Mouse (Mus musculus) heart, embryonic 10.5 days (tissue): ENCODE measurements around the gene Rps3. TPM values are rescaled to one million over a fixed set of nuclear protein-coding genes. Genes with fewer than 3 reads are reported as not detected.

Experiments
- DNase-seq: peaks from one replicate; pipeline ENCODE4 v3.0.0-alpha.2; 2017; ENCODE audit warnings: low spot score
- H3K27ac ChIP-seq: fragments of 300-500 bp; sonication (generic); 2 replicates; pipeline ENCODE4 v1.5.1; 2016; ENCODE audit warnings: mild to moderate bottlenecking
- H3K27me3 ChIP-seq: fragments of 300-500 bp; sonication (generic); 2 replicates; pipeline ENCODE4 v1.6.1; 2016; ENCODE audit warnings: mild to moderate bottlenecking; ENCODE audit not compliant: poor library complexity, insufficient read depth, severe bottlenecking
- H3K36me3 ChIP-seq: fragments of 300-500 bp; sonication (generic); 2 replicates; pipeline ENCODE4 v1.6.1; 2016; ENCODE audit warnings: mild to moderate bottlenecking, moderate library complexity
- H3K4me1 ChIP-seq: fragments of 300-500 bp; sonication (generic); 2 replicates; pipeline ENCODE4 v1.6.1; 2016; ENCODE audit warnings: mild to moderate bottlenecking
- H3K4me3 ChIP-seq: fragments of 300-500 bp; sonication (generic); 2 replicates; pipeline ENCODE4 v1.5.1; 2016; ENCODE audit warnings: mild to moderate bottlenecking, moderate library complexity
- H3K9me3 ChIP-seq: fragments of 300-500 bp; sonication (generic); 2 replicates; pipeline ENCODE4 v1.6.1; 2016; ENCODE audit warnings: mild to moderate bottlenecking, moderate library complexity
- WGBS: fragments of 180-500 bp; shearing (Covaris S2); methylation state at CpG from one replicate; pipeline ENCODE4 v1.1.7; 2016; 5-methylcytosine and 5-hydroxymethylcytosine counted together
- polyA plus RNA-seq: library from polyadenylated mRNA; unstranded; fragments of >200 nt; fragmentation: Nextera tagmentation; extraction: Ambion mirVana; gene quantifications from 2 replicates; pipeline ENCODE4 v1.2.1, GENCODE M21; 2016

Gene Rps3
- polyA plus RNA-seq, 1 experiment from 2014 or later = 596 TPM

DNA sequence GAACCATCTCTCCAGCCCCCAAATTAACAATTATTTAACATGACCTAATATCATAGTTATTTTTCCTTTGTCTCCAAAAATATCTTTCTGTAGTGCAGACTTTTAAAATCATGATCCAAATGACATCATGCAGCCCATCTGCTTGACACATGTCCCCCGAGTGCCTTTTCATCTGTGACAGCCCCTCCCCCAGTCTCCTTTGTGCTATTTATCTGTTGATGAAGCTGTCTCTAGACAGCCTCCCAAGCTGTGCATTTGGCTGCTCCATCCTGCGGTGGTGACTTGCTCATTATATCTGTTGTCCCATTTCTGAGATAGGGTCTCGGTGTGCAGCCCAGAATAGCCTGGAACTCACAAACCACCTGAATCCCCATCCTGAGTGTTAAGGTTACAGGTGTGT lies 33.8 kb downstream of the Rps3 start:
- no peaks in the 10 kb centered on the region for H3K9me3 ChIP-seq
- H3K4me1 ChIP-seq = peaks cover 30% of the 10 kb centered on the region
- peaks cover 15% of the 10 kb centered on the region for H3K36me3 ChIP-seq
- no peaks in the 10 kb centered on the region for H3K27me3 ChIP-seq
- no peak overlapping the region for H3K27ac ChIP-seq
- WGBS = 54% methylated on average over 3 of the region's 3 CpGs
- DNase-seq = no peak
- H3K4me3 ChIP-seq = no peak overlapping the region

DNA sequence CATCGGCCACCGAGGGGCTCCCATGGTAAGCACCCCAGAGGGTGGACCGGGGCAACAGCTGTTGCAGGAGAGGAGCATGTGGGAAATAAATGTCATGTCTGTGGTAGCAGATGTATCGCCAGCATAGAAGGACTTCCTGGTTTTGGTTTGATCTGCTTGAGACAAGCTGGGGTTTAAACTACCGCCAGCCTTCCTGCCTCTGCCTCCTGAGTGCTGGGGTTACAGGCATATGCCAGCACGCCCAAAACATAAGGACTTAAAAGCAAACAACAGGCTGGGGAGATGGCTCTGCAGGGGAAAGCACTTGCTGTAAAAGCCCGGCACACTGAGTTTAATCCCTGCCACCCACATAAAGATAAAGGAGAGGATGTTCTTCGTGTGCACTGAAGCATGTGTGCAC lies 34.5 kb downstream of the Rps3 start:
- Histone ChIP-seq H3K4me1 (peaks cover 30% of the 10 kb centered on the region), H3K4me3 (no peak overlapping the region), H3K9me3 (no peaks in the 10 kb centered on the region), H3K36me3 (peaks cover 22% of the 10 kb centered on the region), H3K27ac (no peak overlapping the region), H3K27me3 (no peaks in the 10 kb centered on the region)
- WGBS = 70% methylated on average over 8 of the region's 8 CpGs
- no peak for DNase-seq

DNA sequence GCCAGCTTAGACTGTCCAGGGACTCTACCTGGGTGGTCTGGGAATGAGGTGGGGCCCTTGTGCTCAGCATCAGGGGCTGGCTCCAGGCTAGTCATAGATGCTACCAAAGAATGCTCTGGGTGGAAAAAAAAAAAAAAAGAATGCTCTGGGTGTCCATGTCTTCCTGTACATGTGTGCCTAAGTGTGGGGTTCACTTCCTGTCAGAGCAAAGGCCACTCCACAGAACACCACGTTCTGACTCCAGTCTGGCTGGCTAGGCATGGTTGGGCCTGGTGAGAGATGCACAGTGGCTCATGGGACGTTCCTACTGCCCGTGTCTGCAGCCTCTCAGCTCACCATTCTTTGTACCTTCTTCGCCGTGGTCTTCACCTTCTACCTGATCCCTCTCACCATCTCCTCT lies 34.9 kb downstream of the Rps3 start:
- Histone ChIP-seq H3K36me3 (peaks cover 21% of the 10 kb centered on the region; the same call in 1 of the 2 replicates), H3K27me3 (no peaks in the 10 kb centered on the region), H3K9me3 (no peaks in the 10 kb centered on the region), H3K4me1 (peaks cover 28% of the 10 kb centered on the region), H3K27ac (no peak overlapping the region), H3K4me3 (no peak overlapping the region)
- whole genome bisulfite sequencing = 82% methylated on average over 5 of the region's 5 CpGs
- no peak for DNase-seq

DNA sequence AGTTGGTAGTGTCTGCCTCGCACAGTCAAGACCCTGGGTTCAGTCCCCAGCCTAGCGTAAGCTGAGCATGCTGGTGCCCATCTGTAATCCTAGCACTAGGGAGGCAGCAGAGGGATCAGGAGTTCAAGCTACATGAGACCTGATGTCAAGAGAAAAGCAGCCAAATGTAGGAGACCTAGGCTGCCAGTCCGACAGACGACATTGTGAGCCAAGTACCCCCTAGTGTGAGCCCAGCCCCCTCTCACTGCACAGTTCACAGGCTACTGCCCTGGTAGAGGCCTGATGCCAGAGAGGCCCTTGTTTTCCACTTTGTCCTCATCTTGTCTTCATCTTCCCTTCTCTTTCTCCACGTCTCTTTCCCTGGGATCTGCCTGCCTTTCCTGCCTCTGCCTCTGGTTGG lies 36.2 kb downstream of the Rps3 start:
- no peak for DNase-seq
- Histone ChIP-seq H3K9me3 (no peaks in the 10 kb centered on the region), H3K27me3 (no peaks in the 10 kb centered on the region), H3K4me1 (peaks cover 26% of the 10 kb centered on the region), H3K27ac (no peak overlapping the region), H3K4me3 (no peak overlapping the region), H3K36me3 (peaks cover 13% of the 10 kb centered on the region; the same call in 1 of the 2 replicates)
- 68% methylated on average over 5 of the region's 5 CpGs for WGBS

DNA sequence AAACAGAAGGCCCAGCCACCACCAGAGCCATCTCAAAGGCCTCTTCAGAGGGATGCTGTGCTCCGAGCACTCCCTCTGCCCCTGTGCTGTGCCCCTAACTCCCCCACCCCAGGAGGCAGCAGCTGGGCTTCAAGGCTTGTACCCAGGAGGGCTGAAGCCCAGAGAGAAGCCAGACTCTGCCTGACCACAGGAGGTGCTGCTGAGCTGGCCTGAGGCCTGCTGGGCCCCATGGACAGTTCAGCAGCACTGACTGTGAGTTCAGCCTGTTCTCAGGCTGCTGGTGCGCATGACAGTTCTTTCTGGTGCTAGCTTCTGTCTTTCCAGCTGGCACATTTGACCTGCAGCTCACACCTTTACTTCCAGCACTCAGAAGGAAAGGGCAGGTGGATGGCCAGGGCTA lies 37.7 kb downstream of the Rps3 start:
- DNase-seq = no peak
- peaks cover 39% of the 10 kb centered on the region for H3K4me1 ChIP-seq

DNA sequence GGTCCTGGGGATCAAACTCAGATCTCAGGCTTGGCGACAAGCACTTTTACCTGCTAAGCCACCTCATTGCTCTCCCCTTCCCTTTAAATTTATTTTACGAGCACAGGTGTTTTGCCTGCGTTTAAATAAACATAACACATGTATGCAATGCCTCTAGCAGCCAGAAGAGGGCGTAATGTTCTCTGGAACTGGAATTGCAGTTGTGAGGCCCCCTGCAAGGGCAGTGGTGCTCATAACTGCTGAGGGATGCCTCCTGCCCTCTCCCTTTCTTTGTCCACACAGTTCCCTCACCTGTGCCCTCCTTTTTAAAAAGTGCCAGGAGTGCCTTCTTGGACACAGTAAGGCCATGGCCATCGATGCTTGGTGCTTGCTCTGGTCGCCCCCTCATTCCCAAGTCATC lies 39.5 kb downstream of the Rps3 start:
- no peak overlapping the region for H3K27ac ChIP-seq
- 64% methylated on average over 6 of the region's 6 CpGs for WGBS
- peaks cover 15% of the 10 kb centered on the region for H3K36me3 ChIP-seq
- DNase-seq = no peak
- no peaks in the 10 kb centered on the region for H3K9me3 ChIP-seq
- no peak overlapping the region for H3K4me3 ChIP-seq
- H3K4me1 ChIP-seq = peaks cover 43% of the 10 kb centered on the region
- H3K27me3 ChIP-seq = no peaks in the 10 kb centered on the region

More for the DNA sequence above, 37.7 kb downstream of the Rps3 start:
- 78% methylated on average over 2 of the region's 2 CpGs for WGBS
- Histone ChIP-seq H3K27ac (no peak overlapping the region; the same call in 1 of the 2 replicates), H3K27me3 (no peaks in the 10 kb centered on the region), H3K36me3 (peaks cover 15% of the 10 kb centered on the region), H3K4me3 (no peak overlapping the region), H3K9me3 (no peaks in the 10 kb centered on the region)

DNA sequence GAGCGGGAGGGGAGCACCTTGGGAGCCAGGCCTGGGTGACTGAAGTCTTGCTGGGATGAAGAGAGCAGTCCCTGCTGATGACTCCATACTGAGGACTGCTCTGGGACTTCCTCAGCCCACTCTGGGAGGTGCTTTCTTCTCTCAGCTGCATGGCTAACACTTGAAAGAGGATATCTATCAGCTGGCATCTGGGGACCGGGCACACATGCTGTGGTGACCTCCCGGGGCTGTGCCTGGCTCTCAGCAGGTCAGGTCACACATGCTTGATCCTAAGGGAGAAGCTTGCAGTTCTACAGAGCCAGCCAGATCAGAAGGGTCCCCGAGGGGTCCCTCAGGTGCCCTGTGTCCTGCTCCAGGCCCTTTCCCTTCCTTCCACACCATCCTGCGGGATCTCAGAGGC lies 40.4 kb downstream of the Rps3 start:
- H3K4me1 ChIP-seq = peaks cover 46% of the 10 kb centered on the region
- H3K27ac ChIP-seq = peak overlapping the region; percentile 82
- no peaks in the 10 kb centered on the region for H3K9me3 ChIP-seq
- no peaks in the 10 kb centered on the region for H3K27me3 ChIP-seq
- no peak overlapping the region for H3K4me3 ChIP-seq
- 52% methylated on average over 5 of the region's 5 CpGs for WGBS
- peaks cover 22% of the 10 kb centered on the region for H3K36me3 ChIP-seq
- DNase-seq = no peak

DNA sequence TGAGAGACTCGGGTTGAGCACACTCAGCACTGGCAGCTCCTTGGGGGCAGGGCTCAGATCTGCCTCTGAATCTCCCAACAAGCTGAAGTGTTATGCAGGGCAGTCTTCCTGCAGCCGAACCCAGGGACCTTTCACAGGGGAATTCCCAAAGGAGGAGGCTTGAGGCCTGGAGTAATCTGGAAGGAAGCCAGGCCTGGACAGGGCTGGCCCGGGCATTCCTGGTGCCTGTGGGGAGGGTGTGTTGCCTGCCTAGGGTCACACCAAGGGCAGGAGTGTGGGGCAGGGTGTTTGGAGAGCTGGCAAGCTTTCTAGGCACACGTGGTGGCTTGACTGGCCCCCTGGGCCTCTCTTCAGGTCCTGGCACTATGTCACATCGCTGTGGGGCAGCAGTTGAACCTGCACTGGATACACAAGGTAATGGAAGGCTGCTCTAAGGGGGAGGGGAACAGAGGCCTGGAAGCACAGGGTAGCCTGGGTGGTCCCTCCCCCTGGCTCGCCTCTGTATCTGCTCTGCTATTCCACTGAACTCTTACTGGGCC lies 41.9 kb downstream of the Rps3 start:
- H3K27me3 ChIP-seq = no peaks in the 10 kb centered on the region
- H3K9me3 ChIP-seq = no peaks in the 10 kb centered on the region
- H3K27ac ChIP-seq = peak overlapping the region; percentile 82
- H3K4me1 ChIP-seq = peaks cover 55% of the 10 kb centered on the region
- 13% methylated on average over 6 of the region's 6 CpGs for WGBS
- H3K4me3 ChIP-seq = peak overlapping the region; percentile 25
- DNase-seq = peak; percentile 86
- H3K36me3 ChIP-seq = peaks cover 23% of the 10 kb centered on the region

DNA sequence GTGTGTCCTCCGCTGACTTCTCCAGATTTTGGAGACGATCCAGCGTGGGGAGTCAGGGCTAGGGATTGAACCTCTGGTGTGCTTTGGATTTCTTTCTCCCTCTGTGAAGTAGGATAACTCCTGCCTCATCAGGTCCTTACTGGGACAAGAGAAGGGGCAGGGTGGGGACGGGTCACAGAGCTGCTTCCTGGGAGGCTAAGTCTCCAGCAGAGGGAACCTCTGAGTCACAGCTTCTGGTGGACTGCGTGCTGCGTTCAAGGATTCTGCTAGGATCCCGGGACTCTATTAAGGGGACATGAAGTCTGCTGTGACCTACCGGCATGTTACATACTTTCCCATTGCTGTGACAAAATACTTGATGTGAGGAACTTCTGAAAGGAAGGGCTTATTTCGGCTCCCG lies 44.7 kb downstream of the Rps3 start:
- H3K9me3 ChIP-seq = no peaks in the 10 kb centered on the region
- no peaks in the 10 kb centered on the region for H3K27me3 ChIP-seq
- peak overlapping the region; percentile 19 for H3K27ac ChIP-seq
- 69% methylated on average over 10 of the region's 10 CpGs for WGBS
- no peak for DNase-seq
- peaks cover 76% of the 10 kb centered on the region for H3K4me1 ChIP-seq
- no peak overlapping the region for H3K4me3 ChIP-seq
- H3K36me3 ChIP-seq = peaks cover 18% of the 10 kb centered on the region

DNA sequence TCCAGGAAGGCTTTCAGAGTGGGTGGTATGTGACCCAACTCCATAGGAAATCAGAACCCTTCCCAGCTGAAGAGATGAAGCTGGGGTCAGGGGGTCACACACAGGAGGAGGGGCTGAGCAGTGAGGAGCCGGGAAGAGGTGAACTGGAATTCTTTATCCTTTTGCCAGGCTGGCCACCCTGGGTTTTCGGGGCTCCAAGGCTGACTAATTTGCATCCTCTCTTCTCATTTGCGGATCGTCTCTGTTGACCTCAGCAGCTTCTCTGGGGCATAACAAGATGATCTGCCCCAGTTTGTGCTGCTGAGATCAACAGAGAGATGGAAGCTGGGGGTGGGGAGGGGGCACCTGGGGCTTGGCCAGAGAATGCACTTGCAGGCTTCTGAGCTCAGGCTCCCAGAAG lies 47.0 kb downstream of the Rps3 start:
- no peaks in the 10 kb centered on the region for H3K9me3 ChIP-seq
- peaks cover 16% of the 10 kb centered on the region for H3K36me3 ChIP-seq
- H3K27me3 ChIP-seq = no peaks in the 10 kb centered on the region
- peak overlapping the region; percentile 42 for H3K27ac ChIP-seq
- H3K4me1 ChIP-seq = peaks cover 78% of the 10 kb centered on the region
- no peak overlapping the region for H3K4me3 ChIP-seq
- DNase-seq = no peak
- WGBS = 15% methylated on average over 4 of the region's 4 CpGs

DNA sequence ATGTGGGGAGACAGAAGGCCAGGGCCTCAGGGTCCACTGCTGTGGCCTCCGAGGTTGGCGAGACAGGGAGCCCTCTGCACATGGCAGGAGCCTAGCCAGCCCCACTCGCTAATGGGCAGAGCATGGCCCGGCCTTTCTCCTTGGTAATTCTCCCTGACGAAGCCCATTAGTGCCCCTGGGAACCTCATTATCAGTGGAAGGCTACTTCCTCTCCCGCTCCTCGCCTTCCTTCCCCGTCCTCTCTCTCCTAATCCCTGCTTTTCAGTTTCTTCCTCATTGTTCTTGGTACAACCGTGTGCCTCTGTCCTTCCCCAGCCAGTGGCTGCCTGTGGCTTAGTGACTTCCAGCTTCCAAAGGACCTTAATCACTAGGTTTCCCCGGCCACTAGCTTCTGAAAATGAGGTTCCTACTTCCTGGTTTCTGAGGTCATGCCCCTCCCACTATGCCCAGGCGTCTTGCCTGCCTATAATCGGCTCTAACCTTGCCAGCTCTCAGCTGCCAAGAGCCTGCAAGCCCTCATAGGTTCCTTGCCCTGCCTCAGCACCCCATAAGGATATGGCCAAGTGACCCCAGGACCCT lies 48.8 kb downstream of the Rps3 start:
- H3K9me3 ChIP-seq = no peaks in the 10 kb centered on the region
- peaks cover 78% of the 10 kb centered on the region for H3K4me1 ChIP-seq
- H3K4me3 ChIP-seq = no peak overlapping the region
- 35% methylated on average over 12 of the region's 12 CpGs for WGBS
- H3K36me3 ChIP-seq = peaks cover 16% of the 10 kb centered on the region; the same call in 1 of the 2 replicates
- H3K27ac ChIP-seq = peak overlapping the region; percentile 71
- H3K27me3 ChIP-seq = no peaks in the 10 kb centered on the region
- DNase-seq = no peak

DNA sequence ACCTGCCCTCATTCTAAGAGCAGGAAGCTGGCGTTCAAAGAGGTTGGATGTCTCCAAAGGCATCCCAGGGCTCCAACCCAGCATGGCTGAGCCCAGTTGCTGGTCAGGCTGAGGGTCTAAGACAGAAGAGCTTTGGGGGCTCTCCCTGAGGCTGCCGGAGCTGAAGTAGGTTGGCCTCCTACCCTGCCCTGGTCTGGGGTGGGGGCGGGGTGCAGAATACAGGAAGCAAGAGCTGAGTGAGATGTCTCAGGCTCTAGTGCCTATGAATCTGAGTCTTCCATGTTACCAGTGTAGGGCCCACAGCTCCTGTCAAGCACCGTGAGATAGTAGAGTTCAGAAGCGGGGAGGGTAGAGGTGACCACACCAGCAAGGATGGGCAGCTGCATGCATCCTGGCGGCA lies 50.7 kb downstream of the Rps3 start:
- Histone ChIP-seq H3K4me1 (peaks cover 84% of the 10 kb centered on the region), H3K4me3 (no peak overlapping the region), H3K27me3 (no peaks in the 10 kb centered on the region)

DNA sequence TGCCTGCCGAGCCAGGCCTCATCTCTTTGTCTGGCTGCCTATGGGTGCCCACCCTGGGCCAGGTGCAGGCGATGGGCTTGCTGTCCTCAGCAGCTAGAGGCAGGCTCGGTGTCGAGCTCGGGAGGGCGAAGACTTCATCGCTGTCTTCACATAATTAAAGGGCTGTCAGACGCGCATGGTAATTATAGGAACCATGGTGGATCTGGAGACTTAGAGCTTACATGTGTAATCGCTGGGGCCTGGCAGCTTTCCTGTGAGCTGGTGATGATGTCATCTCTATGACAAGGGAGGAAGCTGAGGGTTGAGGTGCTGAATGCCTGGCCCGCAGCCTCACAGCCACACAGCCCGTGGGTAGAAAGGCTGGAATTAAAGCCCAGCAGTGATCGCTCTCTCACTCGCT lies 51.3 kb downstream of the Rps3 start:
- Histone ChIP-seq H3K27ac (peak overlapping the region; percentile 72; the same call in 1 of the 2 replicates), H3K4me3 (no peak overlapping the region), H3K27me3 (no peaks in the 10 kb centered on the region), H3K36me3 (peaks cover 13% of the 10 kb centered on the region; the same call in 1 of the 2 replicates), H3K4me1 (peaks cover 84% of the 10 kb centered on the region), H3K9me3 (no peaks in the 10 kb centered on the region)
- DNase-seq = no peak
- WGBS = 69% methylated on average over 14 of the region's 14 CpGs

More for the DNA sequence above, 50.7 kb downstream of the Rps3 start:
- 72% methylated on average over 6 of the region's 6 CpGs for WGBS
- no peak for DNase-seq
- Histone ChIP-seq H3K36me3 (peaks cover 13% of the 10 kb centered on the region; the same call in 1 of the 2 replicates), H3K27ac (peak overlapping the region; percentile 72; the same call in 1 of the 2 replicates), H3K9me3 (no peaks in the 10 kb centered on the region)
